Mouse (Mus musculus) adrenal gland, postnatal 10 days (tissue): Measurements from ENCODE around the gene Lypd5. TPM values are rescaled to one million over a fixed set of nuclear protein-coding genes. Genes with fewer than 3 reads are reported as not detected.

Experiments used
- DNase-seq: peaks from one replicate; pipeline ENCODE4 v3.0.0; 2021; ENCODE audit warnings: mixed read lengths
- total RNA-seq, 2 experiments: library from RNA; stranded (reverse); gene quantifications; 2 replicates each; pipeline ENCODE4 v1.2.3; 2021

The Lypd5 gene
- total RNA-seq, 2 experiments from 2014 or later, result not detected

GRCm38 (mm10) chr7:24361001-24361400 is 12.0 kb downstream of the Lypd5 start:
- DNase-seq, result no peak

GRCm38 (mm10) chr7:24363228-24363627 is 14.2 kb downstream of the Lypd5 start:
- peak; percentile 65 for DNase-seq

- DNase-seq, result peak; percentile 91
These were observed 15.8 kb downstream of the Lypd5 start for GRCm38 (mm10) chr7:24364827-24365226.

- DNase-seq, result no peak
These were observed 16.4 kb downstream of the Lypd5 start for GRCm38 (mm10) chr7:24365258-24366014.

- no peak for DNase-seq
These were observed 18.0 kb downstream of the Lypd5 start for GRCm38 (mm10) chr7:24366716-24367632.

GRCm38 (mm10) chr7:24368226-24368625 is 19.2 kb downstream of the Lypd5 start:
- DNase-seq, result no peak

GRCm38 (mm10) chr7:24368946-24369345 is 19.9 kb downstream of the Lypd5 start:
- no peak for DNase-seq

- no peak for DNase-seq
These were observed 20.9 kb downstream of the Lypd5 start, which contains the start of gene Kcnn4 for GRCm38 (mm10) chr7:24369731-24370541. Gene Kcnn4 (plus strand): TSS chr7:24370263.

- no peak for DNase-seq
These were observed 22.2 kb downstream of the Lypd5 start for GRCm38 (mm10) chr7:24371012-24371808.

GRCm38 (mm10) chr7:24371809-24372145 is 22.8 kb downstream of the Lypd5 start:
- no peak for DNase-seq

GRCm38 (mm10) chr7:24372300-24372699 is 23.3 kb downstream of the Lypd5 start:
- no peak for DNase-seq

GRCm38 (mm10) chr7:24372786-24373185 is 23.8 kb downstream of the Lypd5 start:
- no peak for DNase-seq

GRCm38 (mm10) chr7:24373538-24374379 is 24.8 kb downstream of the Lypd5 start:
- DNase-seq, result peak; percentile 38

- no peak for DNase-seq
These were observed 27.5 kb downstream of the Lypd5 start for GRCm38 (mm10) chr7:24376456-24376855.

GRCm38 (mm10) chr7:24377091-24377865 is 28.3 kb downstream of the Lypd5 start:
- peak; percentile 67 for DNase-seq

- no peak for DNase-seq
These were observed 29.2 kb downstream of the Lypd5 start for GRCm38 (mm10) chr7:24378049-24378701.

GRCm38 (mm10) chr7:24379934-24380333 is 30.9 kb downstream of the Lypd5 start:
- no peak for DNase-seq

GRCm38 (mm10) chr7:24380370-24380769 is 31.4 kb downstream of the Lypd5 start:
- DNase-seq, result no peak

- no peak for DNase-seq
These were observed 33.9 kb downstream of the Lypd5 start for GRCm38 (mm10) chr7:24382730-24383372.
